ENCODE assay signal across 23 mouse cellular contexts in genomic region chr1:168268224-168268623, GRCm38 (mm10).
DNase-seq lines count a peak whose midpoint lies in the region; ATAC-seq and TF ChIP-seq lines count a peak whose summit lies in the region.
"Had no signal": no experiment of that assay in that cellular context is flagged by ENCODE, and none has a peak within 500 bp of the region (broad histone marks: within the 10 kb centered on the region; RNA-seq: fewer than 3 reads in every experiment).

No protein-coding gene starts in this region.

- intact Hi-C loops in heart, postnatal 10 days (cut with DNase I), result no loop called here

- H3K9ac ChIP-seq in forebrain, embryonic 13.5 days, result no peak overlapping the region
- H3K9ac ChIP-seq in forebrain, embryonic 11.5 days (ENCODE audit: low read length), result no peak overlapping the region
- H3K9ac ChIP-seq in heart, embryonic 13.5 days, result no peak overlapping the region
- H3K9ac ChIP-seq in kidney, postnatal 0 days (ENCODE audit: low read depth, low read length), result no peak overlapping the region
- H3K9ac ChIP-seq: forebrain, embryonic 12.5 days; hindbrain, embryonic 14.5 days; neural tube, embryonic 13.5 days; stomach, embryonic 15.5 days had no signal

- peaks cover 54% of the 10 kb centered on the region for H3K4me1 ChIP-seq in forebrain, embryonic 13.5 days
- peaks cover 7% of the 10 kb centered on the region for H3K4me1 ChIP-seq in forebrain, embryonic 11.5 days (replicated peaks; ENCODE audit: control insufficient read depth, insufficient read depth, low read length)
- H3K4me1 ChIP-seq in heart, embryonic 13.5 days, result peaks cover 47% of the 10 kb centered on the region
- peaks cover 16% of the 10 kb centered on the region; the same call in 1 of the 2 replicates for H3K4me1 ChIP-seq in kidney, postnatal 0 days (replicated peaks; ENCODE audit: insufficient read depth, low read length)

- no peak overlapping the region for H3K4me2 ChIP-seq in forebrain, embryonic 13.5 days
- no peak overlapping the region for H3K4me2 ChIP-seq in forebrain, embryonic 11.5 days (ENCODE audit: low read depth, low read length, severe bottlenecking)
- peak overlapping the region; percentile 36 for H3K4me2 ChIP-seq in heart, embryonic 13.5 days
- no peak overlapping the region for H3K4me2 ChIP-seq in kidney, postnatal 0 days (ENCODE audit: low read length)
- H3K4me2 ChIP-seq: forebrain, embryonic 12.5 days; hindbrain, embryonic 14.5 days; neural tube, embryonic 13.5 days; stomach, embryonic 15.5 days had no signal

- no peak for TF ChIP-seq CTCF in kidney, postnatal 0 days (IDR thresholded peaks at IDR 0.05; ENCODE audit: low read depth)

- no peak for ATAC-seq in forebrain, embryonic 13.5 days
- no peak for ATAC-seq in forebrain, embryonic 11.5 days (replicated peaks; ENCODE audit: low FRiP score)
- no peak for ATAC-seq in heart, embryonic 13.5 days (ENCODE audit: extremely low read depth, insufficient number of reproducible peaks, low FRiP score, low TSS enrichment)
- ATAC-seq in kidney, postnatal 0 days (replicated peaks; ENCODE audit: low FRiP score, low read depth), result no peak
- ATAC-seq: inflammation-experienced regulatory T-cells, adult 6 months had no signal

- H3K9me3 ChIP-seq in forebrain, embryonic 13.5 days (replicated peaks), result no peaks in the 10 kb centered on the region
- no peaks in the 10 kb centered on the region for H3K9me3 ChIP-seq in forebrain, embryonic 11.5 days (ENCODE audit: control insufficient read depth, low read length)
- H3K9me3 ChIP-seq in heart, embryonic 13.5 days, result no peaks in the 10 kb centered on the region
- no peaks in the 10 kb centered on the region for H3K9me3 ChIP-seq in kidney, postnatal 0 days (replicated peaks; ENCODE audit: low read length)
- H3K9me3 ChIP-seq: forebrain, embryonic 12.5 days; neural tube, embryonic 13.5 days; stomach, embryonic 15.5 days had no signal

- no peak for DNase-seq in forebrain, embryonic 11.5 days (ENCODE audit: low spot score)
- DNase-seq in heart, postnatal 10 days, result no peak
- peak; percentile 57 for DNase-seq in kidney, postnatal 0 days (ENCODE audit: low spot score)
- no peak for DNase-seq in kidney, postnatal 10 days
- no peak for DNase-seq in right cerebral cortex, adult 2 months (ENCODE audit: low spot score in 2 of 2)
- DNase-seq: adrenal gland, postnatal 10 days; cerebellum, adult 8-10 months; cerebellum, postnatal 36 days; embryo, embryonic 11 days; gastrocnemius, postnatal 25 days; kidney, adult 2 months; midbrain, embryonic 14.5 days; right cerebral cortex, postnatal 4 days; thymus, adult 2 months; thymus, postnatal 4 days had no signal

- H3K27ac ChIP-seq in forebrain, embryonic 13.5 days, result peak overlapping the region; percentile 5; the same call in 1 of the 2 replicates
- H3K27ac ChIP-seq in forebrain, embryonic 11.5 days (ENCODE audit: low read depth, low read length), result no peak overlapping the region
- peak overlapping the region; percentile 83 for H3K27ac ChIP-seq in heart, embryonic 13.5 days (replicated peaks)
- no peak overlapping the region for H3K27ac ChIP-seq in kidney, postnatal 0 days
- H3K27ac ChIP-seq: forebrain, embryonic 12.5 days; hindbrain, embryonic 14.5 days; layer of hippocampus, adult 2 months; neural tube, embryonic 13.5 days; stomach, embryonic 15.5 days had no signal

- no peaks in the 10 kb centered on the region for H3K36me3 ChIP-seq in forebrain, embryonic 13.5 days (ENCODE audit: poor library complexity, severe bottlenecking)
- H3K36me3 ChIP-seq in forebrain, embryonic 11.5 days (ENCODE audit: control insufficient read depth, insufficient read depth, low read length), result no peaks in the 10 kb centered on the region
- no peaks in the 10 kb centered on the region for H3K36me3 ChIP-seq in heart, embryonic 13.5 days
- no peaks in the 10 kb centered on the region for H3K36me3 ChIP-seq in kidney, postnatal 0 days (ENCODE audit: insufficient read depth, low read length)
- H3K36me3 ChIP-seq: forebrain, embryonic 12.5 days; neural tube, embryonic 13.5 days; stomach, embryonic 15.5 days had no signal

- 95% methylated on average over 4 of the region's 4 CpGs for WGBS in forebrain, embryonic 13.5 days
- 97% methylated on average over 4 of the region's 4 CpGs for WGBS in forebrain, embryonic 11.5 days
- 46% methylated on average over 4 of the region's 4 CpGs for WGBS in heart, embryonic 13.5 days
- 61% methylated on average over 4 of the region's 4 CpGs for WGBS in kidney, postnatal 0 days

- no peak overlapping the region for H3K4me3 ChIP-seq in forebrain, embryonic 13.5 days
- no peak overlapping the region for H3K4me3 ChIP-seq in forebrain, embryonic 11.5 days (ENCODE audit: low read depth, low read length)
- H3K4me3 ChIP-seq in heart, embryonic 13.5 days, result no peak overlapping the region
- no peak overlapping the region for H3K4me3 ChIP-seq in kidney, postnatal 0 days (replicated peaks; ENCODE audit: low read depth, low read length)
- H3K4me3 ChIP-seq: forebrain, embryonic 12.5 days; layer of hippocampus, adult 2 months; neural tube, embryonic 13.5 days; stomach, embryonic 15.5 days had no signal

- H3K27me3 ChIP-seq in forebrain, embryonic 13.5 days, result no peaks in the 10 kb centered on the region
- no peaks in the 10 kb centered on the region for H3K27me3 ChIP-seq in forebrain, embryonic 11.5 days (ENCODE audit: control insufficient read depth, insufficient read depth, low read length)
- H3K27me3 ChIP-seq in heart, embryonic 13.5 days (replicated peaks), result no peaks in the 10 kb centered on the region
- H3K27me3 ChIP-seq in kidney, postnatal 0 days (ENCODE audit: insufficient read depth, low read length), result no peaks in the 10 kb centered on the region
- H3K27me3 ChIP-seq: forebrain, embryonic 12.5 days; neural tube, embryonic 13.5 days; stomach, embryonic 15.5 days had no signal

Comparison
In these comparisons a context has a peak if more than half of its experiments do, and no peak if none do; other contexts are left out.
1. H3K27ac ChIP-seq: peak in forebrain, embryonic 13.5 days (single experiment) and heart, embryonic 13.5 days (single experiment); none in forebrain, embryonic 11.5 days (single experiment) and kidney, postnatal 0 days (single experiment).